Mouse (Mus musculus) stomach, postnatal 0 days (tissue): Measurements from ENCODE around the gene Gnat3. TPM values are rescaled to one million over a fixed set of nuclear protein-coding genes. Genes with fewer than 3 reads are reported as not detected.

Source experiments
- ATAC-seq: fragments of 200-750 bp; cut with Nextera tagmentation; 2 replicates; pipeline ENCODE4 v1.8.0; 2017; ENCODE audit not compliant: low FRiP score, low TSS enrichment
- DNase-seq: peaks from one replicate; pipeline ENCODE4 v3.0.0-alpha.2; 2016; ENCODE audit warnings: low spot score
- H3K27ac ChIP-seq: fragments of 300-500 bp; sonication (generic); replicated peaks from 2 replicates; pipeline ENCODE4 v1.5.1; 2014; ENCODE audit warnings: mild to moderate bottlenecking, control low read depth
- H3K27me3 ChIP-seq: fragments of 300-500 bp; sonication (generic); 2 replicates; pipeline ENCODE4 v1.6.1; 2014; ENCODE audit warnings: low read length; ENCODE audit not compliant: control insufficient read depth, insufficient read depth
- H3K36me3 ChIP-seq: fragments of 300-500 bp; sonication (generic); 2 replicates; pipeline ENCODE4 v1.6.1; 2014; ENCODE audit warnings: low read length, mixed read lengths; ENCODE audit not compliant: control insufficient read depth, insufficient read depth
- H3K4me1 ChIP-seq: fragments of 300-500 bp; sonication (generic); replicated peaks from 2 replicates; pipeline ENCODE4 v1.6.1; 2014; ENCODE audit warnings: antibody characterized with exemption; ENCODE audit not compliant: control insufficient read depth, insufficient read depth
- H3K4me2 ChIP-seq: fragments of 300-500 bp; sonication (generic); replicated peaks from 2 replicates; pipeline ENCODE4 v1.6.1; 2014; ENCODE audit warnings: low read depth, mild to moderate bottlenecking, control low read depth, moderate library complexity
- H3K4me3 ChIP-seq: fragments of 300-500 bp; sonication (generic); 2 replicates; pipeline ENCODE4 v1.5.1; 2014; ENCODE audit warnings: low read depth, low read length, control low read depth
- H3K9ac ChIP-seq: fragments of 300-500 bp; sonication (generic); 2 replicates; pipeline ENCODE4 v1.6.1; 2014; ENCODE audit warnings: mild to moderate bottlenecking, low read length, control low read depth, mixed read lengths
- H3K9me3 ChIP-seq: fragments of 300-500 bp; sonication (generic); 2 replicates; pipeline ENCODE4 v1.6.1; 2016; ENCODE audit warnings: low read length; ENCODE audit not compliant: control insufficient read depth
- CTCF ChIP-seq: IDR thresholded peaks from 2 replicates; pipeline ENCODE4 v1.5.1; 2016; ENCODE audit warnings: antibody characterized with exemption, low read depth, mild to moderate bottlenecking, moderate library complexity
- EP300 ChIP-seq: optimal IDR thresholded peaks from 2 replicates; pipeline ENCODE3; 2016; ENCODE audit warnings: antibody characterized with exemption
- WGBS: fragments of 180-500 bp; shearing (Covaris S2); extraction: QIAGEN DNeasy Blood & Tissue Kit; methylation state at CpG from one replicate; pipeline ENCODE4 v1.1.7; 2014; 5-methylcytosine and 5-hydroxymethylcytosine counted together
- polyA plus RNA-seq: library from polyadenylated mRNA; unstranded; fragments of >200 nt; fragmentation: Nextera tagmentation; extraction: Ambion mirVana; gene quantifications from 2 replicates; pipeline ENCODE4 v1.2.1, GENCODE M21; 2015

The Gnat3 gene
- polyA plus RNA-seq, 1 experiment from 2014 or later: not detected

GRCm38 (mm10) chr5:18001646-18002045 is 39.3 kb downstream of the Gnat3 start:
- H3K36me3 ChIP-seq: no peaks in the 10 kb centered on the region
- H3K27me3 ChIP-seq: no peaks in the 10 kb centered on the region
- H3K9ac ChIP-seq: no peak overlapping the region
- no peak for ATAC-seq
- H3K4me3 ChIP-seq: no peak overlapping the region
- WGBS: 40% methylated on average over 4 of the region's 4 CpGs
- no peaks in the 10 kb centered on the region for H3K9me3 ChIP-seq
- no peak overlapping the region for H3K4me2 ChIP-seq
- H3K27ac ChIP-seq: no peak overlapping the region
- DNase-seq: no peak
- TF ChIP-seq CTCF (peak; percentile 35), EP300 (no peak)
- no peaks in the 10 kb centered on the region for H3K4me1 ChIP-seq

- no peak overlapping the region for H3K9ac ChIP-seq
- DNase-seq (no peak), ATAC-seq (no peak)
- no peaks in the 10 kb centered on the region for H3K36me3 ChIP-seq
- H3K4me2 ChIP-seq: no peak overlapping the region
- H3K9me3 ChIP-seq: no peaks in the 10 kb centered on the region
- no peak overlapping the region for H3K4me3 ChIP-seq
- no peaks in the 10 kb centered on the region for H3K4me1 ChIP-seq
- 66% methylated on average over 6 of the region's 6 CpGs for WGBS
- no peaks in the 10 kb centered on the region for H3K27me3 ChIP-seq
- no peak overlapping the region for H3K27ac ChIP-seq
- no peak for TF ChIP-seq EP300
- no peak for TF ChIP-seq CTCF
Measured at GRCm38 (mm10) chr5:18003675-18004074, 41.3 kb downstream of the Gnat3 start.

GRCm38 (mm10) chr5:18004824-18005611 is 42.7 kb downstream of the Gnat3 start:
- Histone ChIP-seq H3K27me3 (no peaks in the 10 kb centered on the region), H3K9me3 (no peaks in the 10 kb centered on the region), H3K4me3 (no peak overlapping the region), H3K9ac (no peak overlapping the region), H3K4me1 (no peaks in the 10 kb centered on the region), H3K36me3 (no peaks in the 10 kb centered on the region), H3K4me2 (no peak overlapping the region), H3K27ac (no peak overlapping the region)
- no peak for DNase-seq
- no peak for ATAC-seq
- TF ChIP-seq EP300: no peak
- TF ChIP-seq CTCF: no peak
- whole genome bisulfite sequencing: 91% methylated on average over 3 of the region's 3 CpGs

GRCm38 (mm10) chr5:18006157-18006556 is 43.8 kb downstream of the Gnat3 start:
- no peaks in the 10 kb centered on the region for H3K4me1 ChIP-seq
- no peak overlapping the region for H3K4me3 ChIP-seq
- 88% methylated on average over 2 of the region's 2 CpGs for WGBS
- DNase-seq: no peak
- no peak overlapping the region for H3K27ac ChIP-seq
- no peak overlapping the region for H3K9ac ChIP-seq
- no peaks in the 10 kb centered on the region for H3K9me3 ChIP-seq
- no peak overlapping the region for H3K4me2 ChIP-seq
- no peak for ATAC-seq
- no peak for TF ChIP-seq CTCF
- TF ChIP-seq EP300: no peak
- no peaks in the 10 kb centered on the region for H3K36me3 ChIP-seq
- no peaks in the 10 kb centered on the region for H3K27me3 ChIP-seq

GRCm38 (mm10) chr5:18007067-18007466 is 44.7 kb downstream of the Gnat3 start:
- no peak for ATAC-seq
- H3K27me3 ChIP-seq: no peaks in the 10 kb centered on the region
- no peak overlapping the region for H3K4me2 ChIP-seq
- H3K36me3 ChIP-seq: no peaks in the 10 kb centered on the region
- no peaks in the 10 kb centered on the region for H3K9me3 ChIP-seq
- DNase-seq: no peak
- no peak overlapping the region for H3K9ac ChIP-seq
- no peaks in the 10 kb centered on the region for H3K4me1 ChIP-seq
- no peak overlapping the region for H3K4me3 ChIP-seq
- H3K27ac ChIP-seq: no peak overlapping the region
- TF ChIP-seq CTCF: no peak
- TF ChIP-seq EP300: no peak

- ATAC-seq (no peak), DNase-seq (no peak)
- TF ChIP-seq EP300 (no peak), CTCF (no peak)
- no peaks in the 10 kb centered on the region for H3K27me3 ChIP-seq
- WGBS: 68% methylated on average over 5 of the region's 5 CpGs
- H3K9ac ChIP-seq: no peak overlapping the region
- H3K4me3 ChIP-seq: no peak overlapping the region
- no peak overlapping the region for H3K4me2 ChIP-seq
- H3K36me3 ChIP-seq: no peaks in the 10 kb centered on the region
- no peaks in the 10 kb centered on the region for H3K4me1 ChIP-seq
- no peaks in the 10 kb centered on the region for H3K9me3 ChIP-seq
- no peak overlapping the region for H3K27ac ChIP-seq
Measured at GRCm38 (mm10) chr5:18010301-18010700, 48.0 kb downstream of the Gnat3 start.
